Mouse (Mus musculus) kidney, embryonic 16.5 days (tissue): ENCODE measurements around the gene Fam172a. TPM values are rescaled to one million over a fixed set of nuclear protein-coding genes. Genes with fewer than 3 reads are reported as not detected.

Experiments used
- ATAC-seq: fragments of 200-750 bp; cut with Nextera tagmentation; 2 replicates; pipeline ENCODE4 v1.8.0; 2017; ENCODE audit warnings: moderate TSS enrichment; ENCODE audit not compliant: low FRiP score, low TSS enrichment
- H3K27ac ChIP-seq: fragments of 300-500 bp; sonication (generic); 2 replicates; pipeline ENCODE4 v1.5.1; 2014; ENCODE audit warnings: low read length
- H3K27me3 ChIP-seq: fragments of 300-500 bp; sonication (generic); 2 replicates; pipeline ENCODE4 v1.6.1; 2014; ENCODE audit warnings: low read length, control low read depth, mixed read lengths; ENCODE audit not compliant: insufficient read depth
- H3K36me3 ChIP-seq: fragments of 300-500 bp; sonication (generic); 2 replicates; pipeline ENCODE4 v1.6.1; 2014; ENCODE audit warnings: low read length, control low read depth, mixed read lengths; ENCODE audit not compliant: insufficient read depth
- H3K4me1 ChIP-seq: fragments of 300-500 bp; sonication (generic); 2 replicates; pipeline ENCODE4 v1.6.1; 2014; ENCODE audit warnings: low read length, control low read depth, mixed read lengths; ENCODE audit not compliant: insufficient read depth
- H3K4me2 ChIP-seq: fragments of 300-500 bp; sonication (generic); replicated peaks from 2 replicates; pipeline ENCODE4 v1.6.1; 2014; ENCODE audit warnings: low read depth, low read length
- H3K4me3 ChIP-seq: fragments of 300-500 bp; sonication (generic); 2 replicates; pipeline ENCODE4 v1.5.1; 2014; ENCODE audit warnings: mild to moderate bottlenecking, low read length
- H3K9ac ChIP-seq: fragments of 300-500 bp; sonication (generic); replicated peaks from 2 replicates; pipeline ENCODE4 v1.6.1; 2014; ENCODE audit warnings: low read length
- H3K9me3 ChIP-seq: fragments of 300-500 bp; sonication (generic); 2 replicates; pipeline ENCODE4 v1.6.1; 2016; ENCODE audit warnings: low read length, control low read depth
- WGBS: fragments of 180-500 bp; shearing (Covaris S2); extraction: QIAGEN DNeasy Blood & Tissue Kit; methylation state at CpG from one replicate; pipeline ENCODE4 v1.1.7; 2014; 5-methylcytosine and 5-hydroxymethylcytosine counted together
- polyA plus RNA-seq: library from polyadenylated mRNA; unstranded; fragments of >200 nt; fragmentation: Nextera tagmentation; extraction: Ambion mirVana; gene quantifications from 2 replicates; pipeline ENCODE4 v1.2.1, GENCODE M21; 2015

Gene Fam172a
- polyA plus RNA-seq, 1 experiment from 2014 or later = 23.3 TPM

- ATAC-seq = no peak
- Histone ChIP-seq H3K9ac (peak overlapping the region; percentile 50), H3K27ac (peak overlapping the region; percentile 38; the same call in 1 of the 2 replicates), H3K9me3 (no peaks in the 10 kb centered on the region), H3K4me2 (peak overlapping the region; percentile 71), H3K4me3 (peak overlapping the region; percentile 54), H3K36me3 (peaks cover 4% of the 10 kb centered on the region; the same call in 1 of the 2 replicates), H3K27me3 (no peaks in the 10 kb centered on the region), H3K4me1 (peaks cover 28% of the 10 kb centered on the region)
- WGBS = 52% methylated on average over 4 of the region's 4 CpGs
Measured at GRCm38 (mm10) chr13:78193211-78193610, 491.4 kb downstream of the Fam172a start.

GRCm38 (mm10) chr13:78194135-78194849 lies 492.5 kb downstream of the Fam172a start:
- peak overlapping the region; percentile 71 for H3K4me2 ChIP-seq
- H3K9ac ChIP-seq = peak overlapping the region; percentile 71
- H3K4me3 ChIP-seq = peak overlapping the region; percentile 54
- ATAC-seq = no peak
- 14% methylated on average over 26 of the region's 26 CpGs for WGBS
- H3K36me3 ChIP-seq = peaks cover 4% of the 10 kb centered on the region; the same call in 1 of the 2 replicates
- H3K9me3 ChIP-seq = no peaks in the 10 kb centered on the region
- H3K27ac ChIP-seq = peak overlapping the region; percentile 24; the same call in 1 of the 2 replicates
- H3K4me1 ChIP-seq = peaks cover 28% of the 10 kb centered on the region
- H3K27me3 ChIP-seq = no peaks in the 10 kb centered on the region

GRCm38 (mm10) chr13:78194850-78195600 lies 493.2 kb downstream of the Fam172a start:
- ATAC-seq = peak; percentile 36
- Histone ChIP-seq H3K9ac (peak overlapping the region; percentile 71), H3K27me3 (no peaks in the 10 kb centered on the region), H3K4me2 (peak overlapping the region; percentile 71), H3K9me3 (no peaks in the 10 kb centered on the region), H3K4me1 (peaks cover 28% of the 10 kb centered on the region), H3K27ac (peak overlapping the region; percentile 23), H3K4me3 (peak overlapping the region; percentile 54), H3K36me3 (no peaks in the 10 kb centered on the region)
- 2% methylated on average over 64 of the region's 64 CpGs for WGBS

GRCm38 (mm10) chr13:78195601-78196115 lies 493.8 kb downstream of the Fam172a start:
- H3K9ac ChIP-seq = peak overlapping the region; percentile 71
- H3K27ac ChIP-seq = peak overlapping the region; percentile 23; the same call in 1 of the 2 replicates
- H3K27me3 ChIP-seq = no peaks in the 10 kb centered on the region
- H3K36me3 ChIP-seq = no peaks in the 10 kb centered on the region
- no peak for ATAC-seq
- WGBS = 8% methylated on average over 13 of the region's 13 CpGs
- H3K4me1 ChIP-seq = peaks cover 28% of the 10 kb centered on the region
- H3K4me3 ChIP-seq = peak overlapping the region; percentile 54
- H3K4me2 ChIP-seq = peak overlapping the region; percentile 71
- H3K9me3 ChIP-seq = no peaks in the 10 kb centered on the region

- 38% methylated on average over 7 of the region's 7 CpGs for WGBS
- peaks cover 27% of the 10 kb centered on the region for H3K4me1 ChIP-seq
- H3K27me3 ChIP-seq = no peaks in the 10 kb centered on the region
- H3K4me2 ChIP-seq = peak overlapping the region; percentile 71
- no peak overlapping the region; the same call in 1 of the 2 replicates for H3K9ac ChIP-seq
- H3K27ac ChIP-seq = no peak overlapping the region
- H3K4me3 ChIP-seq = peak overlapping the region; percentile 54
- no peak for ATAC-seq
- no peaks in the 10 kb centered on the region for H3K36me3 ChIP-seq
- no peaks in the 10 kb centered on the region for H3K9me3 ChIP-seq
Measured at GRCm38 (mm10) chr13:78196236-78196796, 494.5 kb downstream of the Fam172a start.

GRCm38 (mm10) chr13:78197286-78197818 lies 495.5 kb downstream of the Fam172a start:
- H3K4me2 ChIP-seq = peak overlapping the region; percentile 79
- 0% methylated on average over 9 of the region's 9 CpGs for WGBS
- H3K36me3 ChIP-seq = no peaks in the 10 kb centered on the region
- H3K27me3 ChIP-seq = no peaks in the 10 kb centered on the region
- H3K9me3 ChIP-seq = no peaks in the 10 kb centered on the region
- ATAC-seq = no peak
- peak overlapping the region; percentile 89 for H3K4me3 ChIP-seq
- peak overlapping the region; percentile 99 for H3K27ac ChIP-seq
- peak overlapping the region; percentile 97 for H3K9ac ChIP-seq
- peaks cover 21% of the 10 kb centered on the region for H3K4me1 ChIP-seq

GRCm38 (mm10) chr13:78197819-78198390 lies 496.1 kb downstream of the Fam172a start:
- H3K36me3 ChIP-seq = no peaks in the 10 kb centered on the region
- peak overlapping the region; percentile 89 for H3K4me3 ChIP-seq
- H3K9ac ChIP-seq = peak overlapping the region; percentile 97
- H3K27me3 ChIP-seq = no peaks in the 10 kb centered on the region
- peak overlapping the region; percentile 79 for H3K4me2 ChIP-seq
- WGBS = 0% methylated on average over 25 of the region's 33 CpGs
- H3K27ac ChIP-seq = peak overlapping the region; percentile 99
- peaks cover 21% of the 10 kb centered on the region for H3K4me1 ChIP-seq
- H3K9me3 ChIP-seq = no peaks in the 10 kb centered on the region
- ATAC-seq = no peak

GRCm38 (mm10) chr13:78198391-78198870 lies 496.6 kb downstream of the Fam172a start:
- H3K9ac ChIP-seq = peak overlapping the region; percentile 97
- ATAC-seq = peak; percentile 3; the same call in 1 of the 2 replicates
- WGBS = 0% methylated on average over 11 of the region's 63 CpGs

More at GRCm38 (mm10) chr13:78198391-78198870, 496.6 kb downstream of the Fam172a start:
- Histone ChIP-seq H3K9me3 (no peaks in the 10 kb centered on the region), H3K36me3 (no peaks in the 10 kb centered on the region), H3K4me3 (peak overlapping the region; percentile 89), H3K4me2 (peak overlapping the region; percentile 79), H3K4me1 (peaks cover 17% of the 10 kb centered on the region), H3K27ac (peak overlapping the region; percentile 99), H3K27me3 (no peaks in the 10 kb centered on the region)
